Mouse (Mus musculus): ENCODE measurements around the gene Mlh3. TPM values are rescaled to one million over a fixed set of nuclear protein-coding genes. Genes with fewer than 3 reads are reported as not detected.

Gene Mlh3
- total RNA-seq, 2 experiments from 2014 or later, result 17.5 TPM

GRCm38 (mm10) chr12:85233376-85234358 is 36.7 kb downstream of the Mlh3 start:
- no peak for DNase-seq (ENCODE audit: low spot score in 2 of 2)

GRCm38 (mm10) chr12:85227876-85228599 is 42.4 kb downstream of the Mlh3 start:
- peak; percentile 8 to 12 for DNase-seq (ENCODE audit: low spot score in 2 of 2)

- DNase-seq (ENCODE audit: low spot score in 2 of 2), result no peak
These were observed 43.2 kb downstream of the Mlh3 start for GRCm38 (mm10) chr12:85227227-85227626.

GRCm38 (mm10) chr12:85219905-85220290 is 50.5 kb downstream of the Mlh3 start:
- no peak for DNase-seq (ENCODE audit: low spot score in 2 of 2)

GRCm38 (mm10) chr12:85219236-85219904 is 51.0 kb downstream of the Mlh3 start, which contains the start of gene Eif2b2:
Gene Eif2b2, plus strand, starts transcription at chr12:85219481.
- peak; percentile 98 to 99 for DNase-seq (ENCODE audit: low spot score in 2 of 2)

GRCm38 (mm10) chr12:85217733-85218310 is 52.6 kb downstream of the Mlh3 start:
- no peak for DNase-seq (ENCODE audit: low spot score in 2 of 2)

GRCm38 (mm10) chr12:85215031-85215430 is 55.4 kb downstream of the Mlh3 start:
- DNase-seq (ENCODE audit: low spot score in 2 of 2), result no peak

GRCm38 (mm10) chr12:85208687-85209199 is 61.7 kb downstream of the Mlh3 start:
- DNase-seq (ENCODE audit: low spot score in 2 of 2), result no peak

- no peak for DNase-seq (ENCODE audit: low spot score in 2 of 2)
These were observed 65.0 kb downstream of the Mlh3 start for GRCm38 (mm10) chr12:85205425-85205824.

- DNase-seq (ENCODE audit: low spot score in 2 of 2), result no peak
These were observed 66.3 kb downstream of the Mlh3 start for GRCm38 (mm10) chr12:85204105-85204504.

- DNase-seq (ENCODE audit: low spot score in 2 of 2), result no peak
These were observed 66.7 kb downstream of the Mlh3 start for GRCm38 (mm10) chr12:85203699-85204098.

- DNase-seq (ENCODE audit: low spot score in 2 of 2), result no peak
These were observed 68.2 kb downstream of the Mlh3 start for GRCm38 (mm10) chr12:85202191-85202590.

GRCm38 (mm10) chr12:85201830-85202147 is 68.6 kb downstream of the Mlh3 start:
- DNase-seq (ENCODE audit: low spot score in 2 of 2), result no peak

GRCm38 (mm10) chr12:85200929-85201829 is 69.2 kb downstream of the Mlh3 start:
- no peak for DNase-seq (ENCODE audit: low spot score in 2 of 2)

- DNase-seq (ENCODE audit: low spot score in 2 of 2), result no peak
These were observed 70.4 kb downstream of the Mlh3 start for GRCm38 (mm10) chr12:85199954-85200353.

GRCm38 (mm10) chr12:85197936-85198335 is 72.5 kb downstream of the Mlh3 start:
- no peak for DNase-seq (ENCODE audit: low spot score in 2 of 2)

- DNase-seq (ENCODE audit: low spot score in 2 of 2), result no peak
These were observed 73.0 kb downstream of the Mlh3 start for GRCm38 (mm10) chr12:85197371-85197770.

GRCm38 (mm10) chr12:85196191-85196590 is 74.2 kb downstream of the Mlh3 start:
- DNase-seq (ENCODE audit: low spot score in 2 of 2), result no peak

GRCm38 (mm10) chr12:85195086-85195485 is 75.3 kb downstream of the Mlh3 start:
- DNase-seq (ENCODE audit: low spot score in 2 of 2), result no peak

GRCm38 (mm10) chr12:85194623-85195018 is 75.8 kb downstream of the Mlh3 start:
- DNase-seq (ENCODE audit: low spot score in 2 of 2), result no peak

All from left cerebral cortex, adult 18-20 months (tissue).